Mouse (Mus musculus): ENCODE measurements around the gene Map3k13.

DNA sequence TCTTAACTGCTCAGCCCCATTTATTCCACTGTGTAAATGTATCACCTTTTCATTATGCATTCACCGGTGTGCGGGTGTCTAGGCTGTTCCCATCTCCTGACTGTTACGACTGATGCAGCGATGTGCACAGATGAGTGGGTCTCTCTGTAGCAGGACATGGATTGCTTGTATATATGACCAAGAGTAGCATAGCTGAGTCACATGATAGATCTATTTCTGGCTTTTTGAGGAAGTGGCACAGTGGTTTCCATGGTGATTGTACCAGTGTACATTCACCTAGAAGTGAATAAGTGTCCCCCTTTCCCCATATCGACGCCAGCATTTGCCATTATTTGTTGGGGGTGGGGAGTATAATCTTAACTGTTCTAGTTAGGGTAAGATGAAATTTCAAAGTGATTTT, 119.2 kb downstream of the Map3k13 start:
- TF ChIP-seq CTCF (IDR thresholded peaks at IDR 0.05; ENCODE audit: low read depth) (no peak), EP300 (IDR thresholded peaks at IDR 0.05; ENCODE audit: low read depth) (no peak)

Data from liver, embryonic 14.5 days (tissue).